Mouse (Mus musculus): ENCODE data around the gene Amigo1.
"Not testable (repeated sequence)": the region's sequence is repeated elsewhere in the genome, so short reads cannot be mapped to it uniquely, and the experiment has no call there.

The Amigo1 gene

DNA sequence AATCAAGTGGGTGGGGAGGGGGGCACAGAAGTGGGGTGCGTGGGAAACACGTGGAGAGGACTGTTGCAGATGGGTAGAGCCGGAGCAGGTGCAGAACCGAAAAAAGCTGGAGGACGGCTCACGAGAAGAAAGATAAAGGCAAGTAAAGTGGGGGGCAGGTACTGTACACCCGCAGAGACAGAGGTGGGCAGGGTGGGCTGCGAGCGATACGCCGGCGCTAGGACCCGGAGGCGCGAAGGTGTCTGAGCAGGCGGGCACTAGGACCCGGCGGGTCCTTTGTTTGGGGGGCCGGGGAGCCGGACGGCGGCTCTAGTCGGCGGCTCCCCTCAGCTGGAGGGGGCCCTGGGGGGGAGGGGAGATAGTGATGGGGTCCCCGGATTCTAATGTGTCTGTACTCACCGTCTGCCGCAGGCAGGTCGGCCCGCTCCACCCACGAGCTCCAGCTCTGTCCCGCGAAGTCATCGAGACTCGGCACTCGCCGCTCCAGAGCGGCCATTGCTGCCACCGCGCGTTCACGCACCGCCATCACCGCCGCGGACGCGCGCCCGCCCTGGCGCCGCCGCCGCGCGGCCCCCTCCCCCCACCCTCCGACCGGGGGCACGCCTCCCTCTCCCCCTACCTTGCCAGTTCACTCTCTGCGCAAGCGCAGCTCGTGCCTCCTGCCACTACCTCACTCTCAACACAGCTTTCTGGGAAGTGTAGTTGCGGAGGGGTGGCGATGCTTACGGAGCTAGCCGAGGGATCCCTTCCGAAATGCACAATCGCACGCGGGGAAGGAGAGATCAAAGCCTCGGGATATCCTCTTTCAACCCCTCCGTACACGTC is 24.0 kb downstream of the Amigo1 start:
- DNase-seq (ENCODE audit: low read depth, low spot score), result peak; percentile 94

DNA sequence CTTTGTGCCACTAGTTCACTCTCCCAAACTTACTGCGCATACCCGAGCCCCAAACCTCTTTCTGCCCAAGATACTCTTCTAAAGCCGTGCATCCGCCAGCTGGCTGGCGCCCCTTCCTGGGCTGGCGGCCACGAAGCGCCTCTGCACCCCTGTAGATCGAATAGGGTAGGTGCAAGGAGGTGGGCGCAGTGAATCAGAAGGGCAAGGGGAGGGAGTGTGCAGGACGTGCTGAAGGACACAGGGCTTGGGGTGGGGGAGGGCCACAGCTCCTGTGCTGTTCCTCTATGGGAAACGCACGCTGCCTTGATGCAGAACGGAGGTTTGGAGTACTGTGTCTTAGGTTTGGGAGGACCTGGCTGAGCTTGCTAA is 24.6 kb downstream of the Amigo1 start, which contains the start of gene Atxn7l2:
Gene Atxn7l2 (minus strand): TSS at position 164 of the 369 bp plus-strand sequence.
- no peak for DNase-seq (ENCODE audit: low read depth, low spot score)

DNA sequence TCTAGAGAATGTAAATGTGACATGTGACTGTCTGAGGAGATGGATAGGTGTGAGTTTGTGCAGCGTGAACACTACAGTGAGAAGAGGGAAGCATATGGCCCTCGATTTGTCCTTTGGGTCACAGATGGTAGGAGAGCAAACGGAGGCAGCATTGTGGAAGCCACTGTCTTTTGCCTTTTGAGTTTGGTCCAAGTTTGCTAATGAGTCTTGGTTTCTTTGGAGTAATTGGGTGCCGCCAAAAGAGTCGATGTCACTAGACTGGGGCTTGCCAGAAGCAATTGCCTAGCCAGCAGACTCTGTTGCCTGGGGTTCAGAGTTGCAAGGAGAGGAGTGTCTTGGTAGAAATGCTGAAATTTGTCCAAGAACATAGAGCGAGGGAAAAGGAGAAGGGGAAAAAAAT is 25.7 kb downstream of the Amigo1 start:
- DNase-seq (ENCODE audit: low read depth, low spot score), result no peak

GRCm38 (mm10) chr3:108212406-108212805 is 26.3 kb downstream of the Amigo1 start:
- no peak for DNase-seq (ENCODE audit: low read depth, low spot score)

- no peak for DNase-seq (ENCODE audit: low read depth, low spot score)
These were observed 28.6 kb downstream of the Amigo1 start for GRCm38 (mm10) chr3:108214734-108215133.

DNA sequence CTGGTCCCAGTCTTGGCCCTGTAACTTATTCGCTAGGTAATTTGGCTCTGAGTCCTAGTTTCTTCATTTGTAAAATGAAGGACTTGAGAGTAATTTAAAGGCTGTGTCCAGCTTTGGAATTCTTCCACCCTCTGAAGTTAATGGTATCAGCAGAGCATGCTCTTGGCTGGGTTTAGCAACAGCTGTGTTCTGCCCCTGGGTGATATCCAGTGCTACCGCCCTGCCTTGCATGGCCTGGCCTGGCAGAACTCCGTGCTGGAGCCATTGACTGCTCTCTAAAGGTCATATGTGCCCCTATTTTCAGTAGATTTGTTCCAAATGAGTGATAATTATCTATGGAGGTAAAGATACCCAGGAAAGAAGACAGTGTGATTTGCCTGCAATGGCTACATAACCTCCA is 34.5 kb downstream of the Amigo1 start:
- no peak for DNase-seq (ENCODE audit: low read depth, low spot score)

- DNase-seq (ENCODE audit: low read depth, low spot score), result no peak
These were observed 39.8 kb downstream of the Amigo1 start for GRCm38 (mm10) chr3:108225711-108226557.

GRCm38 (mm10) chr3:108226558-108227350 is 40.6 kb downstream of the Amigo1 start, which contains the start of gene Sypl2:
Gene Sypl2 (minus strand): TSS chr3:108226648.
- DNase-seq (ENCODE audit: low read depth, low spot score), result no peak

- no peak for DNase-seq (ENCODE audit: low read depth, low spot score)
These were observed 41.4 kb downstream of the Amigo1 start for GRCm38 (mm10) chr3:108227521-108227920.

- DNase-seq (ENCODE audit: low read depth, low spot score), result no peak
These were observed 45.5 kb downstream of the Amigo1 start for GRCm38 (mm10) chr3:108231646-108232045.

DNA sequence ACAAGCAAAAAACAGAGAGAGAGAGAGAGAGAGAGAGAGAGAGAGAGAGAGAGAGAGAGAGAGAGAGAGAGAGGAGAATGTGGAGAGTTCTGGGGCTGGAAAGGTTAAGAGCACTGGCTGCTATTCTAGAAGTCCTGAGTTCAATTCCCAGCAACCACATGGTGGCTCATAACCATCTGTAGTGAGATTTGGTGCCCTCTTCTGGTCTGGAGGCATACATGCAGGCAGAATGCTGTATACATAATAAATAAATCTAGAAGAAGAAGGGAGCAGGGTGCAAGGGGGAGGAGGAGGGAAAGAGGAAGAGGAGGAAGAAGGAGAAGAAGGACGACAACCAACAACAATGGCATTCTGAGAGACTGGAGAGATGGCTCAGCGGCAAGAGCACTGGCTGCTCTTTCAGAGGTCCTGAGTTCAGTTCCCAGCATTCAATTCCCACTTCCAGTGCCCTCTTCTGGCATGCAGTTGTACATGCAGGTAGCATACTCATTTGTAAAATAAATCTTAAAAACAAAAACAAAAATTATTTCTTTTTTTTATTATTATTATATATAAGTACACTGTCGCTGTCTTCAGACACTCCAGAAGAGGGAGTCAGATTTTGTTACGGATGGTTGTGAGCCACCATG is 51.5 kb downstream of the Amigo1 start:
- DNase-seq (ENCODE audit: low read depth, low spot score), result not testable (repeated sequence)

DNA sequence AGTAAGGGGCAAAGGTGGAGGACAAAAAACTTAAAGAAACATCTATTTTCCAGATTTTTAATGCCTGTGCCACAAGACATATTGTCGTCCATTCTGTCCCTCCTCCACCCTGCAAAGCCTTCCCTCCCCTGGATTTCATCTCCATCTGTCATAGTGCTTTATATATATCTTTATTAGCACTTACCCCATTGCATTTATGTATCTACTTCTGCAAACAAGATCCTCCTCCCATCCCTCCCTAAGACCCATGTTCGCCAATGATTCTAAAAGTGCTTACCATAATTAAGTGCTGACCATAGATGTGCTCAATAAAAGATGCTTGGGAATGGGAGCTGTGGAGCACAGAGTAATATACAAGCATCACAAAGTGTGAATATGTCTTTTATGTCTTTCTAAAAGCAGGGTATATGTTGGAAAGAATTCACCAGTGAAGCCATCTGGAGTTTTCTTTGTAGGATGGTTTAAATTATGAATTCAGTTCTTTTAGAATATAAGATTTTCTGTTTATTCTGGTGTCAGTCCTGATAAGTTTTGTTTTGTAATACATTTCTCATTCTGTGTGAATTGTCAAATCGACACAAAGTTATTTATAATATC is 55.2 kb downstream of the Amigo1 start:
- no peak for DNase-seq (ENCODE audit: low read depth, low spot score)

All from retina, adult 2 months (tissue).